Comparison of ENCODE assay signal across 8 mouse cellular contexts in the genomic region with DNA sequence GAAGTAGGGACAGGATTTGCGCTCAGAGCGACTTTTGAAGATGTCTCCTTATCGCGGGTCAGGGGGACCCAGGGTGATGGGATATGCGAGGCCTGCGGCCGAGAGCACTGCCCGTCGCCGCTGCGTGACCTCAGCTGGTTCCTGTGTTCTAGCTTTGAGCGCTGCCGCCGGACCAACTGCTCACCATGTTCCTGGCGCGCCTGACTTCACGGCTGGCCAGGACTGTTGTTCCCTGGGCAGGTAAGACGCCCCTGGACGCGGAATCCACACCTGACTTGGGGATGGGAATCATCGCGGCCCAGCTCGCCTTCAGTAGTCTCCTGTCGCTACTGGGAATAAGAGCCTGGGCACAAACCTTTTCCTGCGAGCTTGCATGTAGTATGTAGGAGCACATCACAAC. TPM values are rescaled to one million over a fixed set of nuclear protein-coding genes. Genes with fewer than 3 reads are reported as not detected.
DNase-seq lines count a peak whose midpoint lies in the region; ATAC-seq and TF ChIP-seq lines count a peak whose summit lies in the region.

No protein-coding gene starts in this region.

- TF ChIP-seq CTCF in thymus, adult 2 months (IDR thresholded peaks at IDR 0.05; ENCODE audit: borderline replicate concordance, control insufficient read depth, extremely low read depth, insufficient read depth, low read length, poor library complexity): no peak

- peak; percentile 18; the same call in 1 of the 2 replicates for ATAC-seq in limb, embryonic 13.5 days (ENCODE audit: low FRiP score, low read depth)
- ATAC-seq in neural tube, embryonic 13.5 days (ENCODE audit: low read depth): no peak

- no peak; the same call in 1 of the 2 replicates for TF ChIP-seq POLR2A in thymus, adult 2 months (IDR thresholded peaks at IDR 0.05; ENCODE audit: control insufficient read depth, extremely low read depth, insufficient read depth, low read length, poor library complexity)

- peak overlapping the region; percentile 38 for H3K27ac ChIP-seq in thymus, adult 2 months (ENCODE audit: control insufficient read depth, insufficient read depth, low read length)
- H3K27ac ChIP-seq in limb, embryonic 13.5 days: peak overlapping the region; percentile 86
- peak overlapping the region; percentile 85 for H3K27ac ChIP-seq in neural tube, embryonic 13.5 days (replicated peaks)

- peak overlapping the region; percentile 97 for H3K4me2 ChIP-seq in limb, embryonic 13.5 days (replicated peaks)
- H3K4me2 ChIP-seq in neural tube, embryonic 13.5 days: peak overlapping the region; percentile 100

- peak overlapping the region; percentile 91 for H3K9ac ChIP-seq in limb, embryonic 13.5 days
- H3K9ac ChIP-seq in neural tube, embryonic 13.5 days: peak overlapping the region; percentile 92

- no peaks in the 10 kb centered on the region for H3K27me3 ChIP-seq in thymus, adult 2 months (ENCODE audit: control insufficient read depth, insufficient read depth, low read length)
- no peaks in the 10 kb centered on the region for H3K27me3 ChIP-seq in limb, embryonic 13.5 days
- H3K27me3 ChIP-seq in neural tube, embryonic 13.5 days: no peaks in the 10 kb centered on the region

- peak; percentile 54 for DNase-seq in adrenal gland, postnatal 10 days
- no peak for DNase-seq in adrenal gland, adult 8-10 months
- DNase-seq in thymus, adult 2 months: no peak
- no peak for DNase-seq in thymus, postnatal 36 days
- DNase-seq in frontal cortex, postnatal 25 days (ENCODE audit: low spot score in 2 of 2): no peak
- no peak for DNase-seq in right cerebral cortex, postnatal 14 days

- H3K4me1 ChIP-seq in thymus, adult 2 months (replicated peaks; ENCODE audit: control insufficient read depth, insufficient read depth, low read length): peaks cover 17% of the 10 kb centered on the region
- peaks cover 27% of the 10 kb centered on the region for H3K4me1 ChIP-seq in limb, embryonic 13.5 days
- H3K4me1 ChIP-seq in neural tube, embryonic 13.5 days (replicated peaks): peaks cover 33% of the 10 kb centered on the region

- WGBS in thymus, adult 2 months: 2% methylated on average over 25 of the region's 25 CpGs
- under 1% methylated on average over 25 of the region's 25 CpGs for WGBS in limb, embryonic 13.5 days
- WGBS in neural tube, embryonic 13.5 days: 1% methylated on average over 25 of the region's 25 CpGs

- 0 out of 2 replicates have a peak, but pooled peaks cover 4% of the 10 kb centered on the region for H3K36me3 ChIP-seq in thymus, adult 2 months (ENCODE audit: control insufficient read depth, insufficient read depth, low read length)
- H3K36me3 ChIP-seq in limb, embryonic 13.5 days: peaks cover 21% of the 10 kb centered on the region
- H3K36me3 ChIP-seq in neural tube, embryonic 13.5 days: peaks cover 28% of the 10 kb centered on the region

- H3K4me3 ChIP-seq in thymus, adult 2 months (ENCODE audit: control insufficient read depth, insufficient read depth, low read length): peak overlapping the region; percentile 71
- peak overlapping the region; percentile 92 for H3K4me3 ChIP-seq in limb, embryonic 13.5 days
- peak overlapping the region; percentile 94 for H3K4me3 ChIP-seq in neural tube, embryonic 13.5 days

- H3K9me3 ChIP-seq in limb, embryonic 13.5 days: no peaks in the 10 kb centered on the region
- no peaks in the 10 kb centered on the region for H3K9me3 ChIP-seq in neural tube, embryonic 13.5 days

RNA-seq across cellular contexts. Expression of a gene that starts 0.8 kb away (rescaled TPM):
- 100 to 1,000 TPM; 146 to 149 TPM for total RNA-seq in adrenal gland, postnatal 10 days (2021)
- 100 to 1,000 TPM; 134 to 175 (median 158) TPM for total RNA-seq in adrenal gland, adult 8-10 months (2022)
- 230 and 238 TPM in 2 replicates for polyA plus RNA-seq in thymus, adult 2 months (2012; rRNA removed)
- polyA plus RNA-seq in limb, embryonic 13.5 days (2015; fragmentation: Nextera tagmentation; extraction: Ambion mirVana): 140 and 144 TPM in 2 replicates
- 139 and 145 TPM in 2 replicates for polyA plus RNA-seq in neural tube, embryonic 13.5 days (2015; fragmentation: Nextera tagmentation; extraction: Ambion mirVana)

RNA-seq across cellular contexts. Expression of a gene that starts 7.6 kb away (rescaled TPM):
- 10 to 100 TPM; 56.6 to 59.6 TPM for total RNA-seq in adrenal gland, postnatal 10 days (2021)
- 10 to 100 TPM; 45.1 to 93.9 (median 66.8) TPM for total RNA-seq in adrenal gland, adult 8-10 months (2022)
- 30.7 and 43.4 TPM in 2 replicates for polyA plus RNA-seq in thymus, adult 2 months (2012; rRNA removed)
- polyA plus RNA-seq in limb, embryonic 13.5 days (2015; fragmentation: Nextera tagmentation; extraction: Ambion mirVana): 76.6 and 92.7 TPM in 2 replicates
- 29.3 and 33.9 TPM in 2 replicates for polyA plus RNA-seq in neural tube, embryonic 13.5 days (2015; fragmentation: Nextera tagmentation; extraction: Ambion mirVana)

RNA-seq across cellular contexts. Expression of a gene that starts 15.4 kb away (rescaled TPM):
- 10 to 100 TPM; 58.2 to 59.0 TPM for total RNA-seq in adrenal gland, postnatal 10 days (2021)
- 100 to 1,000 TPM in 1 of 4 experiments, 10 to 100 TPM in 3; 69.6 to 110 (median 73.1) TPM for total RNA-seq in adrenal gland, adult 8-10 months (2022)
- polyA plus RNA-seq in thymus, adult 2 months (2012; rRNA removed): 152 and 184 TPM in 2 replicates
- 4.3 and 5.7 TPM in 2 replicates for polyA plus RNA-seq in limb, embryonic 13.5 days (2015; fragmentation: Nextera tagmentation; extraction: Ambion mirVana)
- 8.6 and 14.6 TPM in 2 replicates for polyA plus RNA-seq in neural tube, embryonic 13.5 days (2015; fragmentation: Nextera tagmentation; extraction: Ambion mirVana)

RNA-seq across cellular contexts. Expression of a gene that starts 19.5 kb away (rescaled TPM):
- total RNA-seq in adrenal gland, postnatal 10 days (2021): 100 to 1,000 TPM in 1 of 2 experiments, 10 to 100 TPM in 1; 82.7 to 124 TPM
- total RNA-seq in adrenal gland, adult 8-10 months (2022): 100 to 1,000 TPM in 3 of 4 experiments, 10 to 100 TPM in 1; 88.5 to 164 (median 122) TPM
- 131 and 145 TPM in 2 replicates for polyA plus RNA-seq in thymus, adult 2 months (2012; rRNA removed)
- polyA plus RNA-seq in limb, embryonic 13.5 days (2015; fragmentation: Nextera tagmentation; extraction: Ambion mirVana): 211 and 231 TPM in 2 replicates
- 155 and 185 TPM in 2 replicates for polyA plus RNA-seq in neural tube, embryonic 13.5 days (2015; fragmentation: Nextera tagmentation; extraction: Ambion mirVana)

RNA-seq across cellular contexts. Expression of a gene that starts 29.2 kb away (rescaled TPM):
- 100 to 1,000 TPM; 149 to 168 TPM for total RNA-seq in adrenal gland, postnatal 10 days (2021)
- 100 to 1,000 TPM; 102 to 144 (median 126) TPM for total RNA-seq in adrenal gland, adult 8-10 months (2022)
- polyA plus RNA-seq in thymus, adult 2 months (2012; rRNA removed): 74.6 and 77.9 TPM in 2 replicates
- polyA plus RNA-seq in limb, embryonic 13.5 days (2015; fragmentation: Nextera tagmentation; extraction: Ambion mirVana): 213 and 220 TPM in 2 replicates
- 249 and 265 TPM in 2 replicates for polyA plus RNA-seq in neural tube, embryonic 13.5 days (2015; fragmentation: Nextera tagmentation; extraction: Ambion mirVana)
